Mouse (Mus musculus) heart, postnatal 0 days (tissue): ENCODE results near the gene Plaa. TPM values are rescaled to one million over a fixed set of nuclear protein-coding genes. Genes with fewer than 3 reads are reported as not detected.

Experiments used
- ATAC-seq: fragments of 200-750 bp; cut with Nextera tagmentation; 2 replicates; pipeline ENCODE4 v1.8.0; 2017; ENCODE audit warnings: low read depth, moderate number of reproducible peaks, moderate library complexity; ENCODE audit not compliant: insufficient read depth
- DNase-seq: peaks from one replicate; pipeline ENCODE4 v3.0.0-alpha.2; 2016; ENCODE audit warnings: low spot score
- H3K27ac ChIP-seq: fragments of 300-500 bp; sonication (generic); 2 replicates; pipeline ENCODE4 v1.5.1; 2014; ENCODE audit warnings: low read depth, mild to moderate bottlenecking
- H3K27me3 ChIP-seq: fragments of 300-500 bp; sonication (generic); 2 replicates; pipeline ENCODE4 v1.6.1; 2014; ENCODE audit warnings: low read length, mixed read lengths; ENCODE audit not compliant: control insufficient read depth, insufficient read depth
- H3K36me3 ChIP-seq: fragments of 300-500 bp; sonication (generic); replicated peaks from 2 replicates; pipeline ENCODE4 v1.6.1; 2014; ENCODE audit warnings: low read length, mixed read lengths; ENCODE audit not compliant: control insufficient read depth, insufficient read depth
- H3K4me1 ChIP-seq: fragments of 300-500 bp; sonication (generic); 2 replicates; pipeline ENCODE4 v1.6.1; 2014; ENCODE audit warnings: antibody characterized with exemption; ENCODE audit not compliant: control insufficient read depth, insufficient read depth
- H3K4me2 ChIP-seq: fragments of 300-500 bp; sonication (generic); 2 replicates; pipeline ENCODE4 v1.6.1; 2014; ENCODE audit warnings: low read depth, mild to moderate bottlenecking, low read length, moderate library complexity
- H3K4me3 ChIP-seq: fragments of 300-500 bp; sonication (generic); 2 replicates; pipeline ENCODE4 v1.5.1; 2014; ENCODE audit warnings: low read depth, low read length
- H3K9ac ChIP-seq: fragments of 300-500 bp; sonication (generic); replicated peaks from 2 replicates; pipeline ENCODE4 v1.6.1; 2014; ENCODE audit warnings: low read depth, low read length, mixed read lengths
- H3K9me3 ChIP-seq: fragments of 300-500 bp; sonication (generic); replicated peaks from 2 replicates; pipeline ENCODE4 v1.6.1; 2016; ENCODE audit warnings: low read length; ENCODE audit not compliant: control insufficient read depth
- CTCF ChIP-seq: IDR thresholded peaks from 2 replicates; pipeline ENCODE4 v1.5.1; 2016; ENCODE audit warnings: antibody characterized with exemption, control low read depth, low read depth
- EP300 ChIP-seq: IDR thresholded peaks from 2 replicates; pipeline ENCODE4 v1.6.1; 2016; ENCODE audit warnings: antibody characterized with exemption, low read depth
- WGBS: fragments of 180-500 bp; shearing (Covaris S2); extraction: QIAGEN DNeasy Blood & Tissue Kit; methylation state at CpG from one replicate; pipeline ENCODE4 v1.1.7; 2014; 5-methylcytosine and 5-hydroxymethylcytosine counted together
- polyA plus RNA-seq: library from polyadenylated mRNA; unstranded; fragments of >200 nt; fragmentation: Nextera tagmentation; extraction: Ambion mirVana; gene quantifications from 2 replicates; pipeline ENCODE4 v1.2.1, GENCODE M21; 2015
- total RNA-seq: library from RNA; depleted of rRNA; stranded (reverse); fragments of >200 nt; gene quantifications from 2 replicates; pipeline ENCODE4 v1.2.3, GENCODE M21; 2014; ENCODE audit warnings: low replicate concordance

Gene Plaa
- total and polyA plus RNA-seq, 2 experiments from 2014 or later: 48.5 to 59.1 TPM

GRCm38 (mm10) chr4:94614627-94615006, 11.6 kb upstream of the Plaa start:
- Histone ChIP-seq H3K9ac (peak overlapping the region; percentile 59), H3K36me3 (no peaks in the 10 kb centered on the region), H3K4me1 (peaks cover 8% of the 10 kb centered on the region), H3K4me3 (peak overlapping the region; percentile 74), H3K27ac (peak overlapping the region; percentile 61), H3K4me2 (peak overlapping the region; percentile 75), H3K27me3 (no peaks in the 10 kb centered on the region), H3K9me3 (no peaks in the 10 kb centered on the region)
- 0% methylated on average over 18 of the region's 18 CpGs for WGBS
- TF ChIP-seq EP300 (no peak), CTCF (no peak)
- ATAC-seq (peak; percentile 59), DNase-seq (no peak)

- peak; percentile 96 for DNase-seq
- TF ChIP-seq EP300 (peak; percentile 94), CTCF (no peak)
- H3K4me3 ChIP-seq: peak within 1 kb of the TSS; percentile 74
- H3K36me3 ChIP-seq: no peaks in the 10 kb centered on the region
- H3K4me1 ChIP-seq: peaks cover 8% of the 10 kb centered on the region
- peak within 1 kb of the TSS; percentile 75 for H3K4me2 ChIP-seq
- H3K9me3 ChIP-seq: no peaks in the 10 kb centered on the region
- H3K27ac ChIP-seq: peak within 1 kb of the TSS; percentile 72
- peak; percentile 99 for ATAC-seq
- H3K9ac ChIP-seq: peak within 1 kb of the TSS; percentile 59
- 3% methylated on average over 29 of the region's 29 CpGs for WGBS
- H3K27me3 ChIP-seq: no peaks in the 10 kb centered on the region
These were observed 11.1 kb upstream of the Plaa start, which contains the start of gene Ift74 for GRCm38 (mm10) chr4:94613972-94614626. Gene Ift74, plus strand, starts transcription at chr4:94614491.

GRCm38 (mm10) chr4:94610339-94610738, 7.3 kb upstream of the Plaa start:
- no peak for TF ChIP-seq CTCF
- TF ChIP-seq EP300: no peak
- 36% methylated on average over 3 of the region's 3 CpGs for WGBS
- no peak for DNase-seq

GRCm38 (mm10) chr4:94605591-94605990, 2.5 kb upstream of the Plaa start:
- Histone ChIP-seq H3K27ac (no peak overlapping the region), H3K27me3 (no peaks in the 10 kb centered on the region), H3K9ac (no peak overlapping the region), H3K4me3 (no peak overlapping the region), H3K4me2 (no peak overlapping the region), H3K9me3 (no peaks in the 10 kb centered on the region), H3K36me3 (no peaks in the 10 kb centered on the region), H3K4me1 (peaks cover 7% of the 10 kb centered on the region; the same call in 1 of the 2 replicates)
- ATAC-seq: no peak
- 78% methylated on average over 2 of the region's 2 CpGs for WGBS
- no peak for TF ChIP-seq CTCF
- TF ChIP-seq EP300: no peak
- no peak for DNase-seq

More at GRCm38 (mm10) chr4:94610339-94610738, 7.3 kb upstream of the Plaa start:
- H3K36me3 ChIP-seq: no peaks in the 10 kb centered on the region
- peaks cover 7% of the 10 kb centered on the region for H3K4me1 ChIP-seq
- no peak for ATAC-seq
- H3K9me3 ChIP-seq: no peaks in the 10 kb centered on the region
- no peak overlapping the region for H3K4me2 ChIP-seq
- no peak overlapping the region for H3K27ac ChIP-seq
- H3K9ac ChIP-seq: no peak overlapping the region
- H3K27me3 ChIP-seq: no peaks in the 10 kb centered on the region
- no peak overlapping the region for H3K4me3 ChIP-seq

- Histone ChIP-seq H3K4me2 (no peak overlapping the region), H3K4me3 (no peak overlapping the region), H3K27ac (no peak overlapping the region), H3K4me1 (peaks cover 7% of the 10 kb centered on the region; the same call in 1 of the 2 replicates), H3K27me3 (no peaks in the 10 kb centered on the region), H3K36me3 (no peaks in the 10 kb centered on the region), H3K9ac (no peak overlapping the region), H3K9me3 (no peaks in the 10 kb centered on the region)
- WGBS: 75% methylated on average over 2 of the region's 2 CpGs
- TF ChIP-seq EP300 (no peak), CTCF (no peak)
- DNase-seq (no peak), ATAC-seq (no peak)
These were observed 1.5 kb upstream of the Plaa start for GRCm38 (mm10) chr4:94604452-94605019.
